19 mouse cellular contexts compared by ENCODE assay signal in genomic region chr5:92103816-92104415, GRCm38 (mm10). TPM values are rescaled to one million over a fixed set of nuclear protein-coding genes. Genes with fewer than 3 reads are reported as not detected.
DNase-seq lines count a peak whose midpoint lies in the region; ATAC-seq lines count a peak whose summit lies in the region.
"Had no signal": no experiment of that assay in that cellular context is flagged by ENCODE, and none has a peak within 500 bp of the region (broad histone marks: within the 10 kb centered on the region; RNA-seq: fewer than 3 reads in every experiment).

No protein-coding gene starts in this region.

- no peak overlapping the region for H3K4me2 ChIP-seq in forebrain, embryonic 14.5 days (ENCODE audit: low read length)
- no peak overlapping the region for H3K4me2 ChIP-seq in forebrain, embryonic 13.5 days
- H3K4me2 ChIP-seq in heart, embryonic 15.5 days, result peak overlapping the region; percentile 23; the same call in 1 of the 2 replicates
- no peak overlapping the region for H3K4me2 ChIP-seq in midbrain, embryonic 16.5 days (ENCODE audit: low read length)
- no peak overlapping the region for H3K4me2 ChIP-seq in midbrain, embryonic 14.5 days (ENCODE audit: low read length)
- no peak overlapping the region for H3K4me2 ChIP-seq in liver, embryonic 12.5 days
- H3K4me2 ChIP-seq: liver, embryonic 15.5 days had no signal

- peak overlapping the region; percentile 33; the same call in 1 of the 2 replicates for H3K27ac ChIP-seq in forebrain, embryonic 14.5 days (ENCODE audit: low read depth, low read length)
- no peak overlapping the region for H3K27ac ChIP-seq in forebrain, embryonic 13.5 days
- no peak overlapping the region for H3K27ac ChIP-seq in heart, embryonic 15.5 days
- H3K27ac ChIP-seq in midbrain, embryonic 16.5 days (ENCODE audit: low read length), result no peak overlapping the region
- H3K27ac ChIP-seq in midbrain, embryonic 14.5 days (replicated peaks; ENCODE audit: low read depth, low read length), result no peak overlapping the region
- no peak overlapping the region for H3K27ac ChIP-seq in liver, embryonic 12.5 days
- H3K27ac ChIP-seq: liver, embryonic 15.5 days had no signal

- WGBS in forebrain, embryonic 14.5 days, result 70% methylated on average over 13 of the region's 13 CpGs
- WGBS in forebrain, embryonic 13.5 days, result 70% methylated on average over 13 of the region's 13 CpGs
- 52% methylated on average over 13 of the region's 13 CpGs for WGBS in heart, embryonic 15.5 days
- WGBS in midbrain, embryonic 16.5 days, result 76% methylated on average over 13 of the region's 13 CpGs
- 73% methylated on average over 13 of the region's 13 CpGs for WGBS in midbrain, embryonic 14.5 days
- 71% methylated on average over 13 of the region's 13 CpGs for WGBS in liver, embryonic 12.5 days (ENCODE audit: insufficient replicate concordance)

- peaks cover 5% of the 10 kb centered on the region; the same call in 1 of the 2 replicates for H3K4me1 ChIP-seq in forebrain, embryonic 14.5 days (ENCODE audit: control insufficient read depth, insufficient read depth, low read length)
- H3K4me1 ChIP-seq in forebrain, embryonic 13.5 days, result peaks cover 14% of the 10 kb centered on the region
- peaks cover 22% of the 10 kb centered on the region for H3K4me1 ChIP-seq in heart, embryonic 15.5 days (replicated peaks)
- no peaks in the 10 kb centered on the region; the same call in 1 of the 2 replicates for H3K4me1 ChIP-seq in midbrain, embryonic 16.5 days (ENCODE audit: control insufficient read depth, insufficient read depth, low read length)
- no peaks in the 10 kb centered on the region for H3K4me1 ChIP-seq in midbrain, embryonic 14.5 days (ENCODE audit: control insufficient read depth, insufficient read depth, low read length)
- H3K4me1 ChIP-seq in liver, embryonic 12.5 days, result peaks cover 9% of the 10 kb centered on the region

- H3K4me3 ChIP-seq in forebrain, embryonic 14.5 days (ENCODE audit: low read depth, low read length), result no peak overlapping the region
- H3K4me3 ChIP-seq in forebrain, embryonic 13.5 days, result no peak overlapping the region
- no peak overlapping the region for H3K4me3 ChIP-seq in heart, embryonic 15.5 days
- H3K4me3 ChIP-seq in midbrain, embryonic 16.5 days (ENCODE audit: low read depth, low read length), result no peak overlapping the region
- no peak overlapping the region for H3K4me3 ChIP-seq in midbrain, embryonic 14.5 days (replicated peaks; ENCODE audit: low read depth, low read length)
- no peak overlapping the region for H3K4me3 ChIP-seq in liver, embryonic 12.5 days
- H3K4me3 ChIP-seq: liver, embryonic 15.5 days; megakaryocyte, embryonic 14.5 days had no signal

- no peaks in the 10 kb centered on the region for H3K27me3 ChIP-seq in forebrain, embryonic 14.5 days (replicated peaks; ENCODE audit: control insufficient read depth, insufficient read depth, low read length)
- no peaks in the 10 kb centered on the region for H3K27me3 ChIP-seq in forebrain, embryonic 13.5 days
- no peaks in the 10 kb centered on the region for H3K27me3 ChIP-seq in heart, embryonic 15.5 days
- no peaks in the 10 kb centered on the region for H3K27me3 ChIP-seq in midbrain, embryonic 16.5 days (ENCODE audit: control insufficient read depth, insufficient read depth, low read depth, low read length)
- H3K27me3 ChIP-seq in midbrain, embryonic 14.5 days (ENCODE audit: control insufficient read depth, insufficient read depth, low read length), result no peaks in the 10 kb centered on the region
- H3K27me3 ChIP-seq in liver, embryonic 12.5 days (replicated peaks), result no peaks in the 10 kb centered on the region
- H3K27me3 ChIP-seq: liver, embryonic 15.5 days had no signal

- peak; percentile 39 for DNase-seq in forebrain, embryonic 14.5 days (ENCODE audit: low spot score)
- no peak for DNase-seq in heart, postnatal 14 days
- no peak for DNase-seq in midbrain, embryonic 14.5 days
- DNase-seq in spleen, postnatal 36 days (ENCODE audit: low spot score in 2 of 2), result no peak
- DNase-seq: adrenal gland, adult 8-10 months; cerebellum, adult 2 months; kidney, adult 9 months; kidney, postnatal 4 days; layer of hippocampus, postnatal 36 days; lung, postnatal 10 days; right cerebral cortex, adult 18-20 months; spleen, adult 18-20 months had no signal

- peak; percentile 66; the same call in 1 of the 2 replicates for ATAC-seq in forebrain, embryonic 14.5 days
- ATAC-seq in forebrain, embryonic 13.5 days, result no peak
- no peak for ATAC-seq in heart, embryonic 15.5 days (replicated peaks; ENCODE audit: insufficient number of reproducible peaks, insufficient read depth, low FRiP score, low read depth)
- ATAC-seq in midbrain, embryonic 16.5 days, result 0 out of 2 replicates have a peak, but pooled peaks have one; percentile 28
- ATAC-seq in midbrain, embryonic 14.5 days (ENCODE audit: low FRiP score, low TSS enrichment), result no peak
- ATAC-seq in liver, embryonic 12.5 days, result no peak

- intact Hi-C loops in heart, postnatal 14 days (cut with DNase I), result no loop called here

- no peak overlapping the region for H3K9ac ChIP-seq in forebrain, embryonic 14.5 days (ENCODE audit: low read length)
- no peak overlapping the region for H3K9ac ChIP-seq in forebrain, embryonic 13.5 days
- H3K9ac ChIP-seq in heart, embryonic 15.5 days, result no peak overlapping the region
- no peak overlapping the region for H3K9ac ChIP-seq in midbrain, embryonic 16.5 days (ENCODE audit: low read depth, low read length)
- H3K9ac ChIP-seq in midbrain, embryonic 14.5 days (replicated peaks; ENCODE audit: low read length), result no peak overlapping the region
- H3K9ac ChIP-seq in liver, embryonic 12.5 days, result no peak overlapping the region
- H3K9ac ChIP-seq: liver, embryonic 15.5 days had no signal

- H3K36me3 ChIP-seq in forebrain, embryonic 14.5 days (ENCODE audit: control insufficient read depth, insufficient read depth, low read length), result no peaks in the 10 kb centered on the region
- H3K36me3 ChIP-seq in forebrain, embryonic 13.5 days (ENCODE audit: poor library complexity, severe bottlenecking), result no peaks in the 10 kb centered on the region
- H3K36me3 ChIP-seq in heart, embryonic 15.5 days, result no peaks in the 10 kb centered on the region
- H3K36me3 ChIP-seq in midbrain, embryonic 16.5 days (ENCODE audit: control insufficient read depth, insufficient read depth, low read length), result no peaks in the 10 kb centered on the region
- no peaks in the 10 kb centered on the region for H3K36me3 ChIP-seq in midbrain, embryonic 14.5 days (ENCODE audit: control insufficient read depth, insufficient read depth, low read length)
- no peaks in the 10 kb centered on the region for H3K36me3 ChIP-seq in liver, embryonic 12.5 days
- H3K36me3 ChIP-seq: G1E; liver, embryonic 15.5 days had no signal

- H3K9me3 ChIP-seq in forebrain, embryonic 14.5 days (replicated peaks; ENCODE audit: control insufficient read depth, low read length), result no peaks in the 10 kb centered on the region
- no peaks in the 10 kb centered on the region for H3K9me3 ChIP-seq in forebrain, embryonic 13.5 days (replicated peaks)
- H3K9me3 ChIP-seq in heart, embryonic 15.5 days (replicated peaks), result no peaks in the 10 kb centered on the region
- no peaks in the 10 kb centered on the region for H3K9me3 ChIP-seq in midbrain, embryonic 16.5 days (replicated peaks; ENCODE audit: control insufficient read depth, low read length, poor library complexity, severe bottlenecking)
- no peaks in the 10 kb centered on the region for H3K9me3 ChIP-seq in midbrain, embryonic 14.5 days (ENCODE audit: control insufficient read depth, low read length)
- H3K9me3 ChIP-seq in liver, embryonic 12.5 days (replicated peaks), result no peaks in the 10 kb centered on the region
- H3K9me3 ChIP-seq: G1E; liver, embryonic 15.5 days; megakaryocyte, embryonic 14.5 days had no signal

RNA-seq across cellular contexts. Expression of gene G3bp2, which starts 20.4 kb away (rescaled TPM):
- polyA plus RNA-seq in forebrain, embryonic 14.5 days (2014; fragmentation: Nextera tagmentation; extraction: Ambion mirVana), result 351 and 398 TPM in 2 replicates
- 337 and 342 TPM in 2 replicates for polyA plus RNA-seq in forebrain, embryonic 13.5 days (2015; fragmentation: Nextera tagmentation; extraction: Ambion mirVana)
- polyA plus RNA-seq in heart, embryonic 15.5 days (2015; fragmentation: Nextera tagmentation; extraction: Ambion mirVana), result 126 and 128 TPM in 2 replicates
- 10 to 100 TPM; 69.1 to 70.7 TPM for total RNA-seq in heart, postnatal 14 days (2021)
- polyA plus RNA-seq in midbrain, embryonic 16.5 days (2015; fragmentation: Nextera tagmentation; extraction: Ambion mirVana), result 376 and 385 TPM in 2 replicates
- polyA plus RNA-seq in midbrain, embryonic 14.5 days (2014; fragmentation: Nextera tagmentation; extraction: Ambion mirVana), result 377 and 407 TPM in 2 replicates
- polyA plus RNA-seq in liver, embryonic 12.5 days (2016; fragmentation: Nextera tagmentation; extraction: Ambion mirVana), result 84.0 and 87.0 TPM in 2 replicates

RNA-seq across cellular contexts. Expression of gene Uso1, which starts 33.8 kb away (rescaled TPM):
- polyA plus RNA-seq in forebrain, embryonic 14.5 days (2014; fragmentation: Nextera tagmentation; extraction: Ambion mirVana), result 30.1 and 32.0 TPM in 2 replicates
- 42.6 and 43.9 TPM in 2 replicates for polyA plus RNA-seq in forebrain, embryonic 13.5 days (2015; fragmentation: Nextera tagmentation; extraction: Ambion mirVana)
- 28.4 and 29.1 TPM in 2 replicates for polyA plus RNA-seq in heart, embryonic 15.5 days (2015; fragmentation: Nextera tagmentation; extraction: Ambion mirVana)
- total RNA-seq in heart, postnatal 14 days (2021), result 10 to 100 TPM; 36.8 to 38.2 TPM
- polyA plus RNA-seq in midbrain, embryonic 16.5 days (2015; fragmentation: Nextera tagmentation; extraction: Ambion mirVana), result 38.4 and 46.0 TPM in 2 replicates
- 32.9 and 34.4 TPM in 2 replicates for polyA plus RNA-seq in midbrain, embryonic 14.5 days (2014; fragmentation: Nextera tagmentation; extraction: Ambion mirVana)
- polyA plus RNA-seq in liver, embryonic 12.5 days (2016; fragmentation: Nextera tagmentation; extraction: Ambion mirVana), result 35.6 and 37.1 TPM in 2 replicates

Comparison
In these comparisons a context has a peak if more than half of its experiments do, and no peak if none do; other contexts are left out.
1. ATAC-seq: peak in forebrain, embryonic 14.5 days (single experiment) and midbrain, embryonic 16.5 days (single experiment); none in forebrain, embryonic 13.5 days (single experiment), heart, embryonic 15.5 days (single experiment), midbrain, embryonic 14.5 days (single experiment) and liver, embryonic 12.5 days (single experiment).